Mouse (Mus musculus): ENCODE results near the gene Prnd.

- TF ChIP-seq POLR2A (IDR thresholded peaks at IDR 0.05; ENCODE audit: borderline replicate concordance, extremely low read depth, insufficient read depth, insufficient read length, poor library complexity, severe bottlenecking) (no peak), CTCF (IDR thresholded peaks at IDR 0.05; ENCODE audit: borderline replicate concordance, extremely low read depth, insufficient read depth, insufficient read length) (no peak)
Observed at GRCm38 (mm10) chr2:131992487-131992886, 41.8 kb downstream of the Prnd start.
